Mouse (Mus musculus) heart, embryonic 16.5 days (tissue): ENCODE data around the gene Gbf1. TPM values are rescaled to one million over a fixed set of nuclear protein-coding genes. Genes with fewer than 3 reads are reported as not detected.
A peak's percentile ranks its signal among the peaks of the same experiment; 100 is the strongest.

Source experiments
- ATAC-seq: fragments of 200-750 bp; cut with Nextera tagmentation; replicated peaks from 2 replicates; pipeline ENCODE4 v1.8.0; 2017; ENCODE audit warnings: moderate number of reproducible peaks; ENCODE audit not compliant: insufficient read depth, low FRiP score; ENCODE audit errors: extremely low read depth
- H3K27ac ChIP-seq: fragments of 300-500 bp; sonication (generic); 2 replicates; pipeline ENCODE4 v1.5.1; 2014; ENCODE audit warnings: mild to moderate bottlenecking, low read length, control low read depth, moderate library complexity
- H3K27me3 ChIP-seq: fragments of 300-500 bp; sonication (generic); 2 replicates; pipeline ENCODE4 v1.6.1; 2014; ENCODE audit warnings: low read length, mixed read lengths; ENCODE audit not compliant: control insufficient read depth, insufficient read depth
- H3K36me3 ChIP-seq: fragments of 300-500 bp; sonication (generic); 2 replicates; pipeline ENCODE4 v1.6.1; 2014; ENCODE audit not compliant: control insufficient read depth, insufficient read depth
- H3K4me1 ChIP-seq: fragments of 300-500 bp; sonication (generic); 2 replicates; pipeline ENCODE4 v1.6.1; 2014; ENCODE audit warnings: low read length, mixed read lengths; ENCODE audit not compliant: control insufficient read depth, insufficient read depth
- H3K4me2 ChIP-seq: fragments of 300-500 bp; sonication (generic); 2 replicates; pipeline ENCODE4 v1.6.1; 2014; ENCODE audit warnings: low read depth, mild to moderate bottlenecking, control low read depth, low read length
- H3K4me3 ChIP-seq: fragments of 300-500 bp; sonication (generic); 2 replicates; pipeline ENCODE4 v1.5.1; 2014; ENCODE audit warnings: mild to moderate bottlenecking, control low read depth, low read length
- H3K9ac ChIP-seq: fragments of 300-500 bp; sonication (generic); 2 replicates; pipeline ENCODE4 v1.6.1; 2014; ENCODE audit warnings: low read length, control low read depth
- H3K9me3 ChIP-seq: fragments of 300-500 bp; sonication (generic); replicated peaks from 2 replicates; pipeline ENCODE4 v1.6.1; 2016; ENCODE audit warnings: low read length; ENCODE audit not compliant: control insufficient read depth
- WGBS: fragments of 180-500 bp; shearing (Covaris S2); extraction: QIAGEN DNeasy Blood & Tissue Kit; methylation state at CpG from one replicate; pipeline ENCODE4 v1.1.7; 2014; 5-methylcytosine and 5-hydroxymethylcytosine counted together
- polyA plus RNA-seq: library from polyadenylated mRNA; unstranded; fragments of >200 nt; fragmentation: Nextera tagmentation; extraction: Ambion mirVana; gene quantifications from 2 replicates; pipeline ENCODE4 v1.2.1, GENCODE M21; 2015

The Gbf1 gene
- polyA plus RNA-seq, 1 experiment from 2014 or later, result 36.1 TPM

GRCm38 (mm10) chr19:46329031-46329641 lies 176.8 kb downstream of the Gbf1 start:
- Histone ChIP-seq H3K27ac (no peak overlapping the region), H3K36me3 (peaks cover 12% of the 10 kb centered on the region; the same call in 1 of the 2 replicates), H3K9ac (peak overlapping the region; percentile 83), H3K27me3 (peaks cover 33% of the 10 kb centered on the region), H3K4me3 (peak overlapping the region; percentile 78), H3K4me1 (peaks cover 15% of the 10 kb centered on the region), H3K9me3 (no peaks in the 10 kb centered on the region), H3K4me2 (peak overlapping the region; percentile 75)
- ATAC-seq, result peak; percentile 4; the same call in 1 of the 2 replicates
- WGBS, result 2% methylated on average over 54 of the region's 54 CpGs

- Histone ChIP-seq H3K9me3 (no peaks in the 10 kb centered on the region), H3K9ac (no peak overlapping the region), H3K4me3 (no peak overlapping the region), H3K27me3 (peaks cover 25% of the 10 kb centered on the region), H3K36me3 (peaks cover 12% of the 10 kb centered on the region; the same call in 1 of the 2 replicates), H3K4me2 (peak overlapping the region; percentile 75; the same call in 1 of the 2 replicates), H3K4me1 (peaks cover 15% of the 10 kb centered on the region), H3K27ac (no peak overlapping the region)
- 0 out of 2 replicates have a peak, but pooled peaks have one; percentile 16 for ATAC-seq
- 6% methylated on average over 16 of the region's 16 CpGs for WGBS
Measured at GRCm38 (mm10) chr19:46329951-46330350, 177.6 kb downstream of the Gbf1 start.

- WGBS, result 91% methylated on average over 12 of the region's 12 CpGs
- H3K9ac ChIP-seq, result no peak overlapping the region
Measured at GRCm38 (mm10) chr19:46330696-46331095, 178.4 kb downstream of the Gbf1 start.

GRCm38 (mm10) chr19:46331326-46331725 lies 179.0 kb downstream of the Gbf1 start:
- Histone ChIP-seq H3K4me2 (no peak overlapping the region), H3K4me3 (no peak overlapping the region), H3K27ac (no peak overlapping the region), H3K36me3 (peaks cover 12% of the 10 kb centered on the region; the same call in 1 of the 2 replicates), H3K9ac (no peak overlapping the region), H3K9me3 (no peaks in the 10 kb centered on the region), H3K27me3 (peaks cover 11% of the 10 kb centered on the region), H3K4me1 (peaks cover 15% of the 10 kb centered on the region)
- WGBS, result 91% methylated on average over 14 of the region's 14 CpGs
- ATAC-seq, result no peak

More at GRCm38 (mm10) chr19:46330696-46331095, 178.4 kb downstream of the Gbf1 start:
- no peak overlapping the region for H3K4me3 ChIP-seq
- no peaks in the 10 kb centered on the region for H3K9me3 ChIP-seq
- ATAC-seq, result no peak
- H3K36me3 ChIP-seq, result peaks cover 12% of the 10 kb centered on the region; the same call in 1 of the 2 replicates
- peaks cover 15% of the 10 kb centered on the region for H3K4me1 ChIP-seq
- no peak overlapping the region for H3K4me2 ChIP-seq
- H3K27ac ChIP-seq, result no peak overlapping the region
- H3K27me3 ChIP-seq, result peaks cover 17% of the 10 kb centered on the region

GRCm38 (mm10) chr19:46331936-46332335 lies 179.6 kb downstream of the Gbf1 start:
- H3K27me3 ChIP-seq, result peaks cover 5% of the 10 kb centered on the region
- H3K36me3 ChIP-seq, result peaks cover 12% of the 10 kb centered on the region; the same call in 1 of the 2 replicates
- WGBS, result 79% methylated on average over 3 of the region's 3 CpGs
- H3K9ac ChIP-seq, result no peak overlapping the region
- H3K4me1 ChIP-seq, result peaks cover 13% of the 10 kb centered on the region
- no peak overlapping the region for H3K4me2 ChIP-seq
- no peak overlapping the region for H3K27ac ChIP-seq
- ATAC-seq, result no peak
- no peaks in the 10 kb centered on the region for H3K9me3 ChIP-seq
- no peak overlapping the region for H3K4me3 ChIP-seq

- Histone ChIP-seq H3K4me1 (peaks cover 9% of the 10 kb centered on the region), H3K4me3 (no peak overlapping the region), H3K9ac (no peak overlapping the region), H3K36me3 (peaks cover 12% of the 10 kb centered on the region; the same call in 1 of the 2 replicates), H3K9me3 (no peaks in the 10 kb centered on the region), H3K27ac (no peak overlapping the region), H3K27me3 (no peaks in the 10 kb centered on the region), H3K4me2 (no peak overlapping the region)
- 69% methylated on average over 7 of the region's 7 CpGs for WGBS
- ATAC-seq, result no peak
Measured at GRCm38 (mm10) chr19:46332721-46333339, 180.5 kb downstream of the Gbf1 start.

- Histone ChIP-seq H3K4me3 (no peak overlapping the region), H3K36me3 (peaks cover 12% of the 10 kb centered on the region; the same call in 1 of the 2 replicates)
- ATAC-seq, result no peak
Measured at GRCm38 (mm10) chr19:46333906-46334305, 181.6 kb downstream of the Gbf1 start.

More at GRCm38 (mm10) chr19:46333906-46334305, 181.6 kb downstream of the Gbf1 start:
- 73% methylated on average over 3 of the region's 3 CpGs for WGBS
- no peak overlapping the region for H3K4me2 ChIP-seq
- H3K9ac ChIP-seq, result no peak overlapping the region
- no peaks in the 10 kb centered on the region for H3K27me3 ChIP-seq
- H3K9me3 ChIP-seq, result no peaks in the 10 kb centered on the region
- H3K27ac ChIP-seq, result no peak overlapping the region
- peaks cover 10% of the 10 kb centered on the region for H3K4me1 ChIP-seq
